In the genomic region with DNA sequence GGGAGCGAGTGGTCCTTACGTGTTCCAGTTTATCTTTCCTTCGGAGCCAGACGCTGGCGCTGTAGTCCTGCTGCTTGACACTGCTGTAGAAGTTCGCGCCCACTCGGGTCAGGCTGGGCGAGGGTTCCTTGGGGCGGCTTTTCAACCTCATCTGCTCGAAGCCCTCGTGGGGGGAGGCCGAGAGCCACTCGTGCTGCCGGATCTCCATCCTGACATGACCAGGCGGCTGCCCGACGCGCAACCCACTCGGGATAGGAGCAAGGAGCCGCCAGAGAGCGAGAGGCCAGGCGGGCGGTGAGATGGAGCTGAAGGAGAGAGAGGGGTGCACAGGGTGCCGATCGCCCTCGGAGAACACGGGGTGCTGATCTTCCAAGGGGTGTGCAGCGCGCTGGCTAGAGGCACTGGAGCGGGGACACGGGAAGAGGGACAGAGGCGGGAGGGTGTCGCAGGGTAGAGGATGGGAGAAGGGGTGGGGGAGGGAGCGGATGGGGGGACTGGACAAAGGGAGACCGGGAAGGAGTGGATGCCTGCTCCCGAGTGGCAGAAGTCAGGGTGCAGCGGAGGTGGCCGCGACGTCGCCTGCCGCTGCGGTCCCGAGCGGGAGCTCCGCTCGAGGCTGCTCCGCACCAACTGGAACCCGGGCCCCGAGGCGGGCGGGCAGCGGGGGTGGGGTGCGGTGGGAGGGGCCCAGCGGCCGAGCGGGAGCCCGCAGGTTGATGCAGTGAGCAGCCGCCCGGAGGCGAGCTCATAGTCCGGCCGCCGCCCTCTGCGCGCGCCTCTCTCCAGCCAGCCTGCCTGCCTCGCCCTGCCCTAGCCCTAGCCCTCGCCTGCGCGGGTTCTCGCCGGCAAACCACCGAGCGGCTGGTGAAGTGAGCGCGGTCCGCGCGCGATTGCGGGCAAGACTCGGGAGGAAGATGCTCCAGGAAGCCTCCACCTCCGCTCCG, we compare ENCODE assay signal across 7 mouse cellular contexts. TPM values are rescaled to one million over a fixed set of nuclear protein-coding genes. Genes with fewer than 3 reads are reported as not detected.
DNase-seq lines count a peak whose midpoint lies in the region; ATAC-seq and TF ChIP-seq lines count a peak whose summit lies in the region.

A gene (minus strand): TSS at position 646 of the 944 bp plus-strand sequence.

- no peaks in the 10 kb centered on the region for H3K9me3 ChIP-seq in midbrain, embryonic 10.5 days (replicated peaks)
- H3K9me3 ChIP-seq in stomach, postnatal 0 days (ENCODE audit: control insufficient read depth, low read length), result no peaks in the 10 kb centered on the region

- no peak for TF ChIP-seq EP300 in stomach, postnatal 0 days (optimal IDR thresholded peaks at IDR 0.05)

- H3K4me2 ChIP-seq in stomach, postnatal 0 days (replicated peaks; ENCODE audit: low read depth), result peak within 1 kb of the TSS; percentile 79

- no peak within 1 kb of the TSS for H3K4me3 ChIP-seq in thymus, adult 2 months (ENCODE audit: control insufficient read depth, insufficient read depth, low read length)
- H3K4me3 ChIP-seq in midbrain, embryonic 10.5 days, result peak within 1 kb of the TSS; percentile 78
- H3K4me3 ChIP-seq in stomach, postnatal 0 days (ENCODE audit: low read depth, low read length), result peak within 1 kb of the TSS; percentile 41

- no peak for TF ChIP-seq CTCF in thymus, adult 2 months (IDR thresholded peaks at IDR 0.05; ENCODE audit: borderline replicate concordance, control insufficient read depth, extremely low read depth, insufficient read depth, low read length, poor library complexity)
- TF ChIP-seq CTCF in stomach, postnatal 0 days (IDR thresholded peaks at IDR 0.05; ENCODE audit: low read depth), result 0 out of 2 replicates have a peak, but pooled peaks have one; percentile 15

- ATAC-seq in stomach, postnatal 0 days (ENCODE audit: low FRiP score, low TSS enrichment), result peak; percentile 74

- H3K27me3 ChIP-seq in thymus, adult 2 months (ENCODE audit: control insufficient read depth, insufficient read depth, low read length), result peaks cover 3% of the 10 kb centered on the region; the same call in 1 of the 2 replicates
- peaks cover 49% of the 10 kb centered on the region for H3K27me3 ChIP-seq in midbrain, embryonic 10.5 days (ENCODE audit: low read depth, poor library complexity, severe bottlenecking)
- H3K27me3 ChIP-seq in stomach, postnatal 0 days (ENCODE audit: control insufficient read depth, insufficient read depth, low read length), result 0 out of 2 replicates have a peak, but pooled peaks cover 2% of the 10 kb centered on the region

- no peak for TF ChIP-seq POLR2A in thymus, adult 2 months (IDR thresholded peaks at IDR 0.05; ENCODE audit: control insufficient read depth, extremely low read depth, insufficient read depth, low read length, poor library complexity)

- 0 out of 2 replicates have a peak within 1 kb of the TSS, but pooled peaks have one; percentile 2 for H3K9ac ChIP-seq in stomach, postnatal 0 days (ENCODE audit: low read length)

- H3K36me3 ChIP-seq in thymus, adult 2 months (ENCODE audit: control insufficient read depth, insufficient read depth, low read length), result no peaks in the 10 kb centered on the region
- H3K36me3 ChIP-seq in midbrain, embryonic 10.5 days, result no peaks in the 10 kb centered on the region
- no peaks in the 10 kb centered on the region for H3K36me3 ChIP-seq in stomach, postnatal 0 days (ENCODE audit: control insufficient read depth, insufficient read depth, low read length)

- intact Hi-C loops in gastrocnemius, postnatal 14 days (cut with DNase I; ENCODE audit: low total_unique reads), result no loop called here

- peak; percentile 21 for DNase-seq in thymus, postnatal 4 days
- DNase-seq in thymus, adult 2 months, result no peak
- peak; percentile 80 to 84 for DNase-seq in cerebellum, postnatal 25 days
- DNase-seq in gastrocnemius, postnatal 14 days, result peak; percentile 18
- peak; percentile 61 to 73 for DNase-seq in kidney, postnatal 4 days
- DNase-seq in midbrain, embryonic 10.5 days (ENCODE audit: low spot score), result peak; percentile 74
- DNase-seq in stomach, postnatal 0 days (ENCODE audit: low spot score), result peak; percentile 46

- no peak within 1 kb of the TSS for H3K27ac ChIP-seq in thymus, adult 2 months (ENCODE audit: control insufficient read depth, insufficient read depth, low read length)
- H3K27ac ChIP-seq in midbrain, embryonic 10.5 days (replicated peaks), result peak within 1 kb of the TSS; percentile 89
- H3K27ac ChIP-seq in stomach, postnatal 0 days (replicated peaks), result no peak within 1 kb of the TSS

- H3K4me1 ChIP-seq in thymus, adult 2 months (replicated peaks; ENCODE audit: control insufficient read depth, insufficient read depth, low read length), result no peaks in the 10 kb centered on the region
- H3K4me1 ChIP-seq in midbrain, embryonic 10.5 days, result peaks cover 15% of the 10 kb centered on the region
- H3K4me1 ChIP-seq in stomach, postnatal 0 days (replicated peaks; ENCODE audit: control insufficient read depth, insufficient read depth), result no peaks in the 10 kb centered on the region

- WGBS in thymus, adult 2 months, result 5% methylated on average over 85 of the region's 86 CpGs
- WGBS in midbrain, embryonic 10.5 days, result 1% methylated on average over 69 of the region's 86 CpGs
- under 1% methylated on average over 60 of the region's 86 CpGs for WGBS in stomach, postnatal 0 days

RNA-seq across cellular contexts. Expression of the gene that starts here (rescaled TPM):
- 0.08 and 0.09 TPM in 2 replicates for polyA plus RNA-seq in thymus, adult 2 months (2012; rRNA removed)
- total RNA-seq in gastrocnemius, postnatal 14 days (2021), result 1 to 10 TPM; 2.1 to 3.6 TPM
- polyA plus RNA-seq in midbrain, embryonic 10.5 days (2016; fragmentation: Nextera tagmentation; extraction: Ambion mirVana), result 0.84 and 1.5 TPM in 2 replicates
- 0.13 and 0.17 TPM in 2 replicates for polyA plus RNA-seq in stomach, postnatal 0 days (2015; fragmentation: Nextera tagmentation; extraction: Ambion mirVana)

Comparison
In these comparisons a context has a peak if more than half of its experiments do, and no peak if none do; other contexts are left out.
1. Peak in DNase-seq, ATAC-seq, H3K4me3 ChIP-seq, H3K9ac ChIP-seq and H3K4me2 ChIP-seq in stomach, postnatal 0 days; RNA of the gene not detected or under 1 TPM.